Mouse (Mus musculus): ENCODE measurements around the gene Dnmt1. TPM values are rescaled to one million over a fixed set of nuclear protein-coding genes. Genes with fewer than 3 reads are reported as not detected.

Gene Dnmt1
- polyA plus RNA-seq, 1 experiment from 2014 or later = 49.5 TPM

- WGBS = 76% methylated on average over 12 of the region's 12 CpGs
- H3K4me1 ChIP-seq (ENCODE audit: control insufficient read depth, insufficient read depth, low read depth, low read length) = 0 out of 2 replicates have a peak, but pooled peaks cover 2% of the 10 kb centered on the region
- no peak overlapping the region for H3K9ac ChIP-seq (ENCODE audit: low read depth, low read length)
- H3K9me3 ChIP-seq (ENCODE audit: control insufficient read depth, low read length) = no peaks in the 10 kb centered on the region
- peaks cover 23% of the 10 kb centered on the region for H3K27me3 ChIP-seq (replicated peaks; ENCODE audit: control insufficient read depth, insufficient read depth, low read length)
- no peak overlapping the region for H3K27ac ChIP-seq (ENCODE audit: low read depth, low read length)
- H3K36me3 ChIP-seq (ENCODE audit: control insufficient read depth, insufficient read depth, low read length) = no peaks in the 10 kb centered on the region
- H3K4me2 ChIP-seq (ENCODE audit: low read length) = no peak overlapping the region
- no peak overlapping the region for H3K4me3 ChIP-seq (ENCODE audit: low read length)
- ATAC-seq = no peak
Observed at GRCm38 (mm10) chr9:20870211-20871173, 89.2 kb downstream of the Dnmt1 start.

- ATAC-seq = no peak
- no peaks in the 10 kb centered on the region for H3K36me3 ChIP-seq (ENCODE audit: control insufficient read depth, insufficient read depth, low read length)
- H3K27me3 ChIP-seq (replicated peaks; ENCODE audit: control insufficient read depth, insufficient read depth, low read length) = peaks cover 23% of the 10 kb centered on the region
- H3K4me2 ChIP-seq (ENCODE audit: low read length) = peak overlapping the region; percentile 57
- no peak overlapping the region for H3K27ac ChIP-seq (ENCODE audit: low read depth, low read length)
- H3K4me3 ChIP-seq (ENCODE audit: low read length) = peak overlapping the region; percentile 47
- no peak overlapping the region; the same call in 1 of the 2 replicates for H3K9ac ChIP-seq (ENCODE audit: low read depth, low read length)
- H3K4me1 ChIP-seq (ENCODE audit: control insufficient read depth, insufficient read depth, low read depth, low read length) = 0 out of 2 replicates have a peak, but pooled peaks cover 2% of the 10 kb centered on the region
- no peaks in the 10 kb centered on the region for H3K9me3 ChIP-seq (ENCODE audit: control insufficient read depth, low read length)
- 6% methylated on average over 19 of the region's 19 CpGs for WGBS
Observed at GRCm38 (mm10) chr9:20869246-20869645, 90.4 kb downstream of the Dnmt1 start.

- H3K27ac ChIP-seq (ENCODE audit: low read depth, low read length) = no peak within 1 kb of the TSS
- no peaks in the 10 kb centered on the region for H3K36me3 ChIP-seq (ENCODE audit: control insufficient read depth, insufficient read depth, low read length)
- peak; percentile 71 for ATAC-seq
- H3K4me3 ChIP-seq (ENCODE audit: low read length) = peak within 1 kb of the TSS; percentile 47
- H3K9me3 ChIP-seq (ENCODE audit: control insufficient read depth, low read length) = no peaks in the 10 kb centered on the region
- peak within 1 kb of the TSS; percentile 55 for H3K9ac ChIP-seq (ENCODE audit: low read depth, low read length)
- 10% methylated on average over 46 of the region's 53 CpGs for WGBS
- H3K4me1 ChIP-seq (ENCODE audit: control insufficient read depth, insufficient read depth, low read depth, low read length) = 0 out of 2 replicates have a peak, but pooled peaks cover 2% of the 10 kb centered on the region
- H3K27me3 ChIP-seq (replicated peaks; ENCODE audit: control insufficient read depth, insufficient read depth, low read length) = peaks cover 23% of the 10 kb centered on the region
- H3K4me2 ChIP-seq (ENCODE audit: low read length) = peak within 1 kb of the TSS; percentile 57
Observed at GRCm38 (mm10) chr9:20868448-20869001, 91.2 kb downstream of the Dnmt1 start, which contains the start of gene A230050P20Rik. TSS of gene A230050P20Rik (plus strand) at chr9:20868642.

- no peak overlapping the region for H3K27ac ChIP-seq (ENCODE audit: low read depth, low read length)
- no peak overlapping the region for H3K4me3 ChIP-seq (ENCODE audit: low read length)
- H3K4me1 ChIP-seq (ENCODE audit: control insufficient read depth, insufficient read depth, low read depth, low read length) = 0 out of 2 replicates have a peak, but pooled peaks cover 2% of the 10 kb centered on the region
- no peaks in the 10 kb centered on the region for H3K9me3 ChIP-seq (ENCODE audit: control insufficient read depth, low read length)
- H3K36me3 ChIP-seq (ENCODE audit: control insufficient read depth, insufficient read depth, low read length) = no peaks in the 10 kb centered on the region
- H3K4me2 ChIP-seq (ENCODE audit: low read length) = no peak overlapping the region
- H3K27me3 ChIP-seq (replicated peaks; ENCODE audit: control insufficient read depth, insufficient read depth, low read length) = peaks cover 23% of the 10 kb centered on the region
- WGBS = 61% methylated on average over 3 of the region's 3 CpGs
- ATAC-seq = no peak
- no peak overlapping the region for H3K9ac ChIP-seq (ENCODE audit: low read depth, low read length)
Observed at GRCm38 (mm10) chr9:20866879-20867278, 92.8 kb downstream of the Dnmt1 start.

- no peaks in the 10 kb centered on the region for H3K9me3 ChIP-seq (ENCODE audit: control insufficient read depth, low read length)
- WGBS = 47% methylated on average over 4 of the region's 4 CpGs
- no peaks in the 10 kb centered on the region for H3K4me1 ChIP-seq (ENCODE audit: control insufficient read depth, insufficient read depth, low read depth, low read length)
- H3K27me3 ChIP-seq (replicated peaks; ENCODE audit: control insufficient read depth, insufficient read depth, low read length) = no peaks in the 10 kb centered on the region
- H3K9ac ChIP-seq (ENCODE audit: low read depth, low read length) = no peak overlapping the region
- H3K36me3 ChIP-seq (ENCODE audit: control insufficient read depth, insufficient read depth, low read length) = no peaks in the 10 kb centered on the region
- no peak overlapping the region for H3K4me2 ChIP-seq (ENCODE audit: low read length)
- no peak overlapping the region for H3K4me3 ChIP-seq (ENCODE audit: low read length)
- H3K27ac ChIP-seq (ENCODE audit: low read depth, low read length) = no peak overlapping the region
- ATAC-seq = no peak
Observed at GRCm38 (mm10) chr9:20862225-20862624, 97.5 kb downstream of the Dnmt1 start.

- H3K27ac ChIP-seq (ENCODE audit: low read depth, low read length) = no peak overlapping the region
- 9% methylated on average over 4 of the region's 4 CpGs for WGBS
- ATAC-seq = no peak
Observed at GRCm38 (mm10) chr9:20861821-20862220, 97.9 kb downstream of the Dnmt1 start.

GRCm38 (mm10) chr9:20859926-20860325, 99.8 kb downstream of the Dnmt1 start:
- Histone ChIP-seq H3K4me2 (ENCODE audit: low read length) (no peak overlapping the region), H3K27me3 (replicated peaks; ENCODE audit: control insufficient read depth, insufficient read depth, low read length) (no peaks in the 10 kb centered on the region), H3K36me3 (ENCODE audit: control insufficient read depth, insufficient read depth, low read length) (no peaks in the 10 kb centered on the region), H3K9me3 (ENCODE audit: control insufficient read depth, low read length) (no peaks in the 10 kb centered on the region), H3K9ac (ENCODE audit: low read depth, low read length) (no peak overlapping the region), H3K4me1 (ENCODE audit: control insufficient read depth, insufficient read depth, low read depth, low read length) (no peaks in the 10 kb centered on the region), H3K27ac (ENCODE audit: low read depth, low read length) (no peak overlapping the region), H3K4me3 (ENCODE audit: low read length) (no peak overlapping the region)
- ATAC-seq = no peak
- WGBS = 52% methylated on average over 6 of the region's 6 CpGs

More at GRCm38 (mm10) chr9:20861821-20862220, 97.9 kb downstream of the Dnmt1 start:
- no peak overlapping the region for H3K9ac ChIP-seq (ENCODE audit: low read depth, low read length)
- H3K4me3 ChIP-seq (ENCODE audit: low read length) = no peak overlapping the region
- no peak overlapping the region for H3K4me2 ChIP-seq (ENCODE audit: low read length)
- no peaks in the 10 kb centered on the region for H3K4me1 ChIP-seq (ENCODE audit: control insufficient read depth, insufficient read depth, low read depth, low read length)
- H3K36me3 ChIP-seq (ENCODE audit: control insufficient read depth, insufficient read depth, low read length) = no peaks in the 10 kb centered on the region
- H3K9me3 ChIP-seq (ENCODE audit: control insufficient read depth, low read length) = no peaks in the 10 kb centered on the region
- no peaks in the 10 kb centered on the region for H3K27me3 ChIP-seq (replicated peaks; ENCODE audit: control insufficient read depth, insufficient read depth, low read length)
